Mouse (Mus musculus) neural tube, embryonic 11.5 days (tissue): ENCODE data around the gene Apaf1. TPM values are rescaled to one million over a fixed set of nuclear protein-coding genes. Genes with fewer than 3 reads are reported as not detected.

ENCODE experiments used
- ATAC-seq: fragments of 200-750 bp; cut with Nextera tagmentation; 2 replicates; pipeline ENCODE4 v1.8.0; 2017; ENCODE audit warnings: moderate number of reproducible peaks, mild to moderate bottlenecking, moderate TSS enrichment, moderate library complexity; ENCODE audit not compliant: insufficient read depth, low FRiP score, low TSS enrichment
- DNase-seq: peaks from one replicate; pipeline ENCODE4 v3.0.0-alpha.2; 2015; ENCODE audit warnings: low spot score
- H3K27ac ChIP-seq: fragments of 300-500 bp; sonication (generic); 2 replicates; pipeline ENCODE4 v1.5.1; 2014; ENCODE audit warnings: low read depth, mild to moderate bottlenecking, low read length
- H3K27me3 ChIP-seq: fragments of 300-500 bp; sonication (generic); 2 replicates; pipeline ENCODE4 v1.6.1; 2014; ENCODE audit warnings: mild to moderate bottlenecking, low read length, mixed read lengths; ENCODE audit not compliant: control insufficient read depth, insufficient read depth
- H3K36me3 ChIP-seq: fragments of 300-500 bp; sonication (generic); 2 replicates; pipeline ENCODE4 v1.6.1; 2014; ENCODE audit warnings: mild to moderate bottlenecking, low read length, moderate library complexity, mixed read lengths; ENCODE audit not compliant: control insufficient read depth, insufficient read depth
- H3K4me1 ChIP-seq: fragments of 300-500 bp; sonication (generic); 2 replicates; pipeline ENCODE4 v1.6.1; 2014; ENCODE audit warnings: low read length, mixed read lengths; ENCODE audit not compliant: control insufficient read depth, insufficient read depth
- H3K4me2 ChIP-seq: fragments of 300-500 bp; sonication (generic); 2 replicates; pipeline ENCODE4 v1.6.1; 2014; ENCODE audit warnings: low read depth, mild to moderate bottlenecking, moderate library complexity
- H3K4me3 ChIP-seq: fragments of 300-500 bp; sonication (generic); 2 replicates; pipeline ENCODE4 v1.5.1; 2014; ENCODE audit warnings: low read depth, low read length
- H3K9ac ChIP-seq: fragments of 300-500 bp; sonication (generic); 2 replicates; pipeline ENCODE4 v1.6.1; 2014; ENCODE audit warnings: mild to moderate bottlenecking, low read length
- H3K9me3 ChIP-seq: fragments of 300-500 bp; sonication (generic); 2 replicates; pipeline ENCODE4 v1.6.1; 2016; ENCODE audit warnings: low read length; ENCODE audit not compliant: control insufficient read depth
- WGBS: fragments of 180-500 bp; shearing (Covaris S2); extraction: QIAGEN DNeasy Blood & Tissue Kit; methylation state at CpG from one replicate; pipeline ENCODE4 v1.1.7; 2014; 5-methylcytosine and 5-hydroxymethylcytosine counted together
- polyA plus RNA-seq: library from polyadenylated mRNA; unstranded; fragments of >200 nt; fragmentation: Nextera tagmentation; extraction: Ambion mirVana; gene quantifications from 2 replicates; pipeline ENCODE4 v1.2.1, GENCODE M21; 2014

Gene Apaf1
- polyA plus RNA-seq, 1 experiment from 2014 or later: 27.4 TPM

GRCm38 (mm10) chr10:91123281-91123827, 40.8 kb upstream of the Apaf1 start:
- Histone ChIP-seq H3K4me3 (peak overlapping the region; percentile 99), H3K9ac (peak overlapping the region; percentile 96), H3K27ac (peak overlapping the region; percentile 83), H3K27me3 (no peaks in the 10 kb centered on the region), H3K36me3 (peaks cover 6% of the 10 kb centered on the region), H3K9me3 (no peaks in the 10 kb centered on the region), H3K4me2 (peak overlapping the region; percentile 89), H3K4me1 (peaks cover 9% of the 10 kb centered on the region; the same call in 1 of the 2 replicates)
- WGBS: under 1% methylated on average over 44 of the region's 44 CpGs
- DNase-seq (peak; percentile 20), ATAC-seq (peak; percentile 72)

GRCm38 (mm10) chr10:91122646-91123045, 40.1 kb upstream of the Apaf1 start:
- peaks cover 9% of the 10 kb centered on the region; the same call in 1 of the 2 replicates for H3K4me1 ChIP-seq
- no peak overlapping the region for H3K27ac ChIP-seq
- H3K4me3 ChIP-seq: peak overlapping the region; percentile 99
- DNase-seq: no peak
- H3K9me3 ChIP-seq: no peaks in the 10 kb centered on the region
- no peaks in the 10 kb centered on the region for H3K27me3 ChIP-seq
- H3K4me2 ChIP-seq: peak overlapping the region; percentile 89
- no peak for ATAC-seq
- H3K36me3 ChIP-seq: peaks cover 10% of the 10 kb centered on the region
- no peak overlapping the region; the same call in 1 of the 2 replicates for H3K9ac ChIP-seq
- WGBS: 43% methylated on average over 6 of the region's 6 CpGs

GRCm38 (mm10) chr10:91116958-91117357, 34.4 kb upstream of the Apaf1 start:
- H3K9ac ChIP-seq: no peak overlapping the region
- no peak overlapping the region for H3K4me2 ChIP-seq
- peaks cover under 1% of the 10 kb centered on the region; the same call in 1 of the 2 replicates for H3K4me1 ChIP-seq
- WGBS: 91% methylated on average over 12 of the region's 12 CpGs
- ATAC-seq (no peak), DNase-seq (no peak)
- H3K27me3 ChIP-seq: no peaks in the 10 kb centered on the region
- H3K27ac ChIP-seq: no peak overlapping the region
- no peaks in the 10 kb centered on the region for H3K9me3 ChIP-seq
- H3K4me3 ChIP-seq: no peak overlapping the region
- H3K36me3 ChIP-seq: peaks cover 38% of the 10 kb centered on the region

GRCm38 (mm10) chr10:91109841-91110240, 27.3 kb upstream of the Apaf1 start:
- Histone ChIP-seq H3K4me3 (no peak overlapping the region), H3K4me1 (no peaks in the 10 kb centered on the region), H3K4me2 (no peak overlapping the region), H3K27me3 (no peaks in the 10 kb centered on the region), H3K36me3 (peaks cover 11% of the 10 kb centered on the region), H3K9ac (no peak overlapping the region), H3K9me3 (no peaks in the 10 kb centered on the region), H3K27ac (no peak overlapping the region)
- no peak for ATAC-seq
- DNase-seq: no peak
- 70% methylated on average over 4 of the region's 4 CpGs for WGBS

DNA sequence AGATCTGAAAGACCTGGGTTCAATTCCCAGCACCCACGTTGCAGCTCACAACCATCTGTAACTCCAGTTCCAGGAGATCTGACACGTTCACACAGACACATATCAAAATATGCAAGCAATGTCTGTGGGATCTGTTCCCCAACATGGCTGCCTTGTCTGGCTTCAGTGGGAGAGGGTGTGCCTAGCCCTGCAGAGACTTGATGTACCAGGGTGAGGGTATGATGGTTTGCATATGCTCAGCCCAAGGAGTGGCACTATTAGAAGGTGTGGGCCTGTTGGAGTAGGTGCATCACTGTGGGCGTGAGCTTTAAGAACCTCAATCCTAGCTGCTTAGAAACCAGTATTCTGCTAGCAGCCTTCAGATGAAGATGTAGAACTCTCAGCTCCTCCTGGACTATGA, 23.4 kb upstream of the Apaf1 start:
- Histone ChIP-seq H3K4me3 (no peak overlapping the region), H3K27me3 (no peaks in the 10 kb centered on the region), H3K4me2 (no peak overlapping the region), H3K27ac (no peak overlapping the region), H3K4me1 (no peaks in the 10 kb centered on the region), H3K36me3 (no peaks in the 10 kb centered on the region; the same call in 1 of the 2 replicates), H3K9me3 (no peaks in the 10 kb centered on the region), H3K9ac (no peak overlapping the region)
- 85% methylated on average over 3 of the region's 3 CpGs for WGBS
- DNase-seq: no peak
- ATAC-seq: no peak

GRCm38 (mm10) chr10:91102799-91103590, 20.4 kb upstream of the Apaf1 start:
- H3K4me2 ChIP-seq: no peak overlapping the region
- no peak overlapping the region for H3K27ac ChIP-seq
- H3K27me3 ChIP-seq: no peaks in the 10 kb centered on the region
- WGBS: 88% methylated on average over 14 of the region's 14 CpGs
- H3K4me3 ChIP-seq: no peak overlapping the region
- H3K36me3 ChIP-seq: no peaks in the 10 kb centered on the region; the same call in 1 of the 2 replicates
- no peaks in the 10 kb centered on the region for H3K9me3 ChIP-seq
- no peaks in the 10 kb centered on the region for H3K4me1 ChIP-seq
- no peak overlapping the region for H3K9ac ChIP-seq
- ATAC-seq (no peak), DNase-seq (no peak)

DNA sequence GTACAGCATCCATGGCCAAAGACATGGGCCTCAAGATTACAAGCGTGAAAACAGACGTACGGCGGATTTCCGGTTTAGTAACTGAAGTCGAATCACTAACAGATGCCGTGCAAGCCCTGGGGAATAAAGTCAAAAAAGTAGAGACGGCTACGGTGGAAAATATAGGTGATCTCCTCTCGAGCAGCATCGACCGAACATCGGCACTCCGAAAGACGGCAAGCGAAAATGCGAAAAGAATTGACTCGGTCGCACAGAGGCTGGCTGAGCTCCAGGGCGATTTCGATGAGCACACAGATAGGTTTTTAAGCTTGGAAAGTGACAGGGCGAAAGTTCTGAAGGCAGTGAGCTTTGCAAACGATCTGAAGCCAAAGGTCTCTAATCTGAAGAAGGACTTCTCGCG, 19.4 kb upstream of the Apaf1 start:
- no peak overlapping the region for H3K9ac ChIP-seq
- no peak for DNase-seq
- no peaks in the 10 kb centered on the region for H3K9me3 ChIP-seq
- H3K4me1 ChIP-seq: no peaks in the 10 kb centered on the region
- WGBS: 94% methylated on average over 25 of the region's 25 CpGs
- no peak overlapping the region for H3K27ac ChIP-seq
- H3K27me3 ChIP-seq: no peaks in the 10 kb centered on the region
- H3K4me2 ChIP-seq: no peak overlapping the region
- H3K36me3 ChIP-seq: no peaks in the 10 kb centered on the region; the same call in 1 of the 2 replicates
- no peak overlapping the region for H3K4me3 ChIP-seq
- ATAC-seq: no peak

GRCm38 (mm10) chr10:91100101-91100500, 17.5 kb upstream of the Apaf1 start:
- no peaks in the 10 kb centered on the region for H3K27me3 ChIP-seq

DNA sequence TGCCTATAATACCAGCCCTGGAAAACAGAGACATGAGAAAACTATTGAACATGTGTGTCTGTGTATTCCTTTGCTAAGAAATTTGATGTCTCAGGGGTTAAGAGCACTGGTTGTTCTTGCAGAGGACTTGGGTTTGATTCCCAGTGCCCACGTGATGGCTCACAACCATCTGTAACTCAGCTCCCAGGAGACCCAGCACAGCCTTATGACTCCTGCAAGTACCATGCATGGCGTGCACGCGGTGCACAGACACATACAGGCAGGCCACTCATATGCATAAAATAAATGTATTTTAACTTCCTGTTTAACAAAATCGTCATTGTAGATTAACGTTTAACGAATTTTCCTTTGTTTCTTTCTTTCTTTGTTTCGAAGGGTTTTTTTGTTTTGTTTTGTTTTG, 15.5 kb upstream of the Apaf1 start:
- no peak for DNase-seq
- H3K9me3 ChIP-seq: no peaks in the 10 kb centered on the region
- H3K27me3 ChIP-seq: no peaks in the 10 kb centered on the region
- H3K9ac ChIP-seq: no peak overlapping the region
- no peak overlapping the region for H3K4me3 ChIP-seq
- no peak overlapping the region for H3K4me2 ChIP-seq
- H3K4me1 ChIP-seq: no peaks in the 10 kb centered on the region
- H3K36me3 ChIP-seq: no peaks in the 10 kb centered on the region; the same call in 1 of the 2 replicates
- no peak overlapping the region for H3K27ac ChIP-seq
- 93% methylated on average over 8 of the region's 8 CpGs for WGBS
- no peak for ATAC-seq

More at GRCm38 (mm10) chr10:91100101-91100500, 17.5 kb upstream of the Apaf1 start:
- no peaks in the 10 kb centered on the region for H3K4me1 ChIP-seq
- no peak overlapping the region for H3K4me2 ChIP-seq
- no peak overlapping the region for H3K9ac ChIP-seq
- no peak overlapping the region for H3K27ac ChIP-seq
- DNase-seq: no peak
- no peak for ATAC-seq
- no peaks in the 10 kb centered on the region; the same call in 1 of the 2 replicates for H3K36me3 ChIP-seq
- WGBS: 96% methylated on average over 1 of the region's 1 CpGs
- no peaks in the 10 kb centered on the region for H3K9me3 ChIP-seq
- H3K4me3 ChIP-seq: no peak overlapping the region
